Mouse (Mus musculus): ENCODE results near the gene Ctc1. TPM values are rescaled to one million over a fixed set of nuclear protein-coding genes. Genes with fewer than 3 reads are reported as not detected.
A peak's percentile ranks its signal among the peaks of the same experiment; 100 is the strongest.

The Ctc1 gene
- total RNA-seq, 2 experiments from 2014 or later, result 9.9 to 11.0 TPM

- no peak for TF ChIP-seq CTCF (IDR thresholded peaks at IDR 0.05)
- intact Hi-C loops (cut with DNase I), result no loop called here
- Histone ChIP-seq H3K27ac (peak within 1 kb of the TSS; percentile 97), H3K4me3 (peak within 1 kb of the TSS; percentile 99)
- DNase-seq, result peak; percentile 97
These were observed 43.8 kb downstream of the Ctc1 start, which contains the start of gene Borcs6 for GRCm38 (mm10) chr11:69059357-69059974. Borcs6 (plus strand) TSS chr11:69059717.

- intact Hi-C loops (cut with DNase I), result loop anchor here (10.0 kb wide), 2 partner anchors 185 to 355 kb away; partner anchors contain the start of gene Kdm6b
- Histone ChIP-seq H3K27ac (peak overlapping the region; percentile 97), H3K4me3 (peak overlapping the region; percentile 99)
- peak; percentile 76 for DNase-seq
- no peak for TF ChIP-seq CTCF (IDR thresholded peaks at IDR 0.05)
These were observed 44.3 kb downstream of the Ctc1 start for GRCm38 (mm10) chr11:69059975-69060411.

- DNase-seq, result peak; percentile 56
- peak overlapping the region; percentile 99 for H3K4me3 ChIP-seq
- intact Hi-C loops (cut with DNase I), result loop anchor here (10.0 kb wide), 2 partner anchors 184 to 354 kb away; partner anchors contain the start of gene Kdm6b
- H3K27ac ChIP-seq, result peak overlapping the region; percentile 97
- TF ChIP-seq CTCF (IDR thresholded peaks at IDR 0.05), result no peak
These were observed 44.9 kb downstream of the Ctc1 start for GRCm38 (mm10) chr11:69060448-69061254.

GRCm38 (mm10) chr11:69061255-69061912, 45.7 kb downstream of the Ctc1 start:
- peak overlapping the region; percentile 97 for H3K27ac ChIP-seq
- no peak for DNase-seq
- H3K4me3 ChIP-seq, result peak overlapping the region; percentile 99
- intact Hi-C loops (cut with DNase I), result loop anchor here (10.0 kb wide), 2 partner anchors 183 to 353 kb away; partner anchors contain the start of gene Kdm6b
- no peak for TF ChIP-seq CTCF (IDR thresholded peaks at IDR 0.05)

GRCm38 (mm10) chr11:69062194-69062760, 46.6 kb downstream of the Ctc1 start:
- peak; percentile 74 for DNase-seq
- intact Hi-C loops (cut with DNase I), result loop anchor here (1.0 to 10.0 kb wide), 4 partner anchors 25 to 353 kb away; partner anchors contain the start of gene Kdm6b
- no peak for TF ChIP-seq CTCF (IDR thresholded peaks at IDR 0.05)
- Histone ChIP-seq H3K4me3 (peak overlapping the region; percentile 99), H3K27ac (peak overlapping the region; percentile 92)

- peak overlapping the region; percentile 99 for H3K4me3 ChIP-seq
- intact Hi-C loops (cut with DNase I), result loop anchor here (1.0 to 10.0 kb wide), 5 partner anchors 21 to 352 kb away; partner anchors contain the start of gene Kdm6b
- DNase-seq, result peak; percentile 93
These were observed 47.1 kb downstream of the Ctc1 start for GRCm38 (mm10) chr11:69062761-69063224.

GRCm38 (mm10) chr11:69063413-69064201, 47.9 kb downstream of the Ctc1 start:
- TF ChIP-seq CTCF (IDR thresholded peaks at IDR 0.05), result no peak
- peak; percentile 85 for DNase-seq
- H3K27ac ChIP-seq, result peak overlapping the region; percentile 92
- peak overlapping the region; percentile 99 for H3K4me3 ChIP-seq
- intact Hi-C loops (cut with DNase I), result loop anchor here (1.0 to 10.0 kb wide), 3 partner anchors 22 to 351 kb away; partner anchors contain the start of gene Kdm6b

More at GRCm38 (mm10) chr11:69062761-69063224, 47.1 kb downstream of the Ctc1 start:
- peak overlapping the region; percentile 92 for H3K27ac ChIP-seq
- TF ChIP-seq CTCF (IDR thresholded peaks at IDR 0.05), result no peak

- intact Hi-C loops (cut with DNase I), result loop anchor here (10.0 kb wide), 2 partner anchors 180 to 350 kb away; partner anchors contain the start of gene Kdm6b
- H3K4me3 ChIP-seq, result peak overlapping the region; percentile 99
- no peak for DNase-seq
- TF ChIP-seq CTCF (IDR thresholded peaks at IDR 0.05), result no peak
- H3K27ac ChIP-seq, result peak overlapping the region; percentile 92
These were observed 48.8 kb downstream of the Ctc1 start for GRCm38 (mm10) chr11:69064259-69065133.

GRCm38 (mm10) chr11:69065394-69065925, 49.7 kb downstream of the Ctc1 start:
- intact Hi-C loops (cut with DNase I), result loop anchor here (10.0 kb wide), 2 partner anchors 179 to 349 kb away; partner anchors contain the start of gene Kdm6b
- no peak for TF ChIP-seq CTCF (IDR thresholded peaks at IDR 0.05)

More at GRCm38 (mm10) chr11:69065394-69065925, 49.7 kb downstream of the Ctc1 start:
- Histone ChIP-seq H3K27ac (peak overlapping the region; percentile 84; the same call in 1 of the 2 replicates), H3K4me3 (no peak overlapping the region)
- no peak for DNase-seq
